Mouse (Mus musculus) lung, postnatal 10 days (tissue): ENCODE results near the gene Nol8.

ENCODE experiments used
- DNase-seq: peaks from one replicate; pipeline ENCODE4 v3.0.0; 2021

Gene Nol8

DNA sequence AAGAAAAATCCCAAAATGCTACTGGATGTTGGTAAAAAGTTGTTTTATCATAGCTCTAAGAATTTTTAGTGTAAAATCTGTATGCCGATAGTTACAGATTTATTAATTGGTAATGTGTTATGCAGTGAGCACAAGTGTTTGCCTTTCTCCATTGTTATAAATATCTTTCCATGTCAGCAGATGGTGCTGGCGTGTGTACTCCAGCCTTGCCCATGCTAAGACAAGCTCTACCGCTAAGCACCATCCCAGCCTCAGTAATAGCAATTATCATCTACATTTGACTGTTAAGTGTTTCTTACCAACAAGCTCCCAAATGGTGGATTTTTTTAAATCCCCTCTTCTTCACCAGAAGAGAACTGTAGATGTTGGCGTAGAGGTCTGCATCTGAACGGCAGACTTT, 38.2 kb downstream of the Nol8 start:
- DNase-seq = no peak

DNA sequence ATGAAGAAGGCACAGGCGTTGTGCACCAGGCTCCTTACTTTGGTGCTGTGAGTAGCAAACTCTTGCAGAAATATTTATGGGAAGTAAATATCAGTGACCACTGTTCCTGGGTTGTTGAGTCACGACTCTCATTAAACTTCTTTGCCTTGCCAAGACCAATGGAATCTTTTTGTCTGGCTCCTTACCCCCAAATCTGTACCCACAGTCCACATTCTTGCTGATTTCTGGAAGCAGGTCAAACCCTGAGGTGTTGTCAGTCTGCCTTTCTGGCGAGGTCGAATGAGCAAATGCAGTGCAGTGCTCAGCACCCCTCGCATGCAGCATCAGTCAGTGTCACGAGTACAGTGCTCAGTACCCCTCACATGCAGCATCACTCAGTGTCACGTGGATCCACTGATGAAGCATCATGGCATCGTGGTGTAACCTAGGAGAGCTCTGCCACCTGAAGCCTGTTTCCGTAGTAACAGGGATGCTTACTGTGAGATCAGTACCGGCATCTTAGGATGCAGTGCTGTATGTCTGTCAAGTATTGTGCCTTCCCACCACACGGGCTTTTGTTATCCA, 50.4 kb downstream of the Nol8 start:
- no peak for DNase-seq

GRCm38 (mm10) chr13:49706032-49706690, 53.3 kb downstream of the Nol8 start:
- no peak for DNase-seq

DNA sequence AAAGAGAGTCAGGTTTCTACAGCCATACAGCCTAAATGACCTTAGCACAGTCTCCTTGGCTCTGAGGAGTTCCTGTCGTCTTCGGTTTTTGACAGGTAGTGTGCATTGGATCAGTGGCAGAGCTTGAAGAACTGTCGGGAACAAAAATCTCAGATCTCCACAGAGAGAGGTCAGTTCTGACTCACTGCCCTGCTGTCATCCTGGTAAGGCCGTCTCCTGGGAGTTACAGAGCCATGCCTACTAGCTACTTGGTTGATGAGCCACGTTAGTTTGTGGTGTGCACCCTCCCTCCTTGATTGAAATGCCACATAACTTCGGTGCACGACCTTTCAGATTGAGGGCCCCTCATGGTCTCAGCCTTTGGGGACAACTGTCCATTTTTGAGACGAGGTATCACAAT, 55.4 kb downstream of the Nol8 start:
- no peak for DNase-seq

DNA sequence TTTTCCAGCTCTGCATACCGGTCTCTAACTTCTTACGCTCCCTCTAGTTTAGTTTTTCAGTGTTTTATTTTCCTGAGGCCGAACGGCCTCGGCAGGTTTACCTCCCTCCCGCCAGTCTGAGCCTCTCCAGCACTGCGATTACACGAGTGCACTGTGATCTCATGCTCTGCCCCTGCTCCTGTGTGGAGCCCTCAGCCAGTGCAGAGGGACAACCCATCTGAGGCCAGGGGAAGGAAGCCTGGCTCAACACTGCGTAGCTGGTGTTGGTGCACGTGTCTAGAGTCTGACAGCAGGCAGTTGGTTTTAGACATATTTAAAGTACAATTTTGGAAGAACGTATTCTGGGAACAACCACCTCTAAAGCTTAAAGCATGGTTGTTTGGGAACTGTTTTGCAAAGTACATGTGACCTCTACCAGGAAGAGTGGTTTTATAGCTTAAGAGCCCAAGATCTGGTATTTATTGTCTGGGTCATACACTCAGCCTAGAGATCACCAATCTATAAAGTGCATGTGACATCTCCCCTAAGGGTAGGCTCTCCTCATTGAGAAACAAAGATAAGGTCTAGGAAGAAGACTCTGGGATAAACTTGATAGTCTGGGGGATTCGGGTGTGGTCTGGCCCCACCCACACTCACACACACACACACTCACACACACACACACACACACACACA, 59.3 kb downstream of the Nol8 start:
- no peak for DNase-seq

GRCm38 (mm10) chr13:49719310-49719709, 66.4 kb downstream of the Nol8 start:
- no peak for DNase-seq
